Mouse (Mus musculus) macrophage (primary cell): ENCODE data around the gene Ak1. TPM values are rescaled to one million over a fixed set of nuclear protein-coding genes. Genes with fewer than 3 reads are reported as not detected.

ENCODE experiments used
- H3K27ac ChIP-seq: fragments of 350-480 bp; formaldehyde crosslinking; 2 replicates; pipeline ENCODE4 v1.9.0; 2021
- H3K36me3 ChIP-seq: fragments of 350-480 bp; formaldehyde crosslinking; 2 replicates; pipeline ENCODE4 v1.9.0; 2021; ENCODE audit errors: inconsistent target
- H3K4me3 ChIP-seq: fragments of 350-480 bp; formaldehyde crosslinking; 2 replicates; pipeline ENCODE4 v1.9.0; 2021; ENCODE audit errors: inconsistent target
- H3K79me2 ChIP-seq: fragments of 350-480 bp; formaldehyde crosslinking; 2 replicates; pipeline ENCODE4 v1.9.0; 2021; ENCODE audit errors: inconsistent target
- WGBS: methylation state at CpG from one replicate; pipeline ENCODE4 v1.1.7; 2026; ENCODE audit warnings: inconsistent platforms; ENCODE audit not compliant: missing documents; 5-methylcytosine and 5-hydroxymethylcytosine counted together
- polyA plus RNA-seq: library from polyadenylated mRNA; stranded (reverse); fragments of 250-400 nt; gene quantifications from 3 replicates; pipeline ENCODE4 v1.2.4, GENCODE M21; 2018; ENCODE audit warnings: inconsistent platforms

The Ak1 gene
- polyA plus RNA-seq, 1 experiment from 2014 or later: 3.0 TPM

DNA sequence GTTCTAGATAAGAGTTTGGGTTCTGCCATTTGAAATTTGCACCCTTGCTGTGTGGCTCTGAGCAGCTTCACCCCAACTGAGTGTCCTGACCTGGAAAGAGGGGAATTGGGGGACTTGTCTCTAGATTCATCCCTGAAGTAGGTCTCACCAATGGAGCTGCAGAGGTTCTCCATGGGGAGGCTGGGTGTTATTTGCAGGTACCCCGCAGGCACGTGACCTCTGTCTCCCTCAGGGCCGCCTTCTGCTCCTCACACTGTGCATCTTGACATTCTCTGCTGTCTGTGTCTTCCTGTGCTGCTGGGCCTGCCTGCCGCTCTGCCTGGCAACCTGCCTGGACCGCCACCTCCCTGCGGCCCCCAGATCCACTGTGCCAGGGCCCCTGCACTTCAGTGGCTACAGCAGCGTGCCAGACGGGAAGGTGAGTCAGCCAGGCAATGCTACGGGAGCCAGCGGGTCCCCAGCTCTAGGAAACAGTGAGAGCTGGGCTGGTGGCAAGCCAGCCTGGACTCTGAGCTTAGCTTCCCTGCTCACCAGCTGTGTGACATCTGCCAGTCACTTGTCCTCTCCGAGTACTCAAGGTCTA lies 32.3 kb upstream of the Ak1 start:
- Histone ChIP-seq H3K4me3 (no peak overlapping the region), H3K36me3 (peaks cover 21% of the 10 kb centered on the region), H3K79me2 (peaks cover 25% of the 10 kb centered on the region), H3K27ac (peak overlapping the region; percentile 71)
- WGBS: 65% methylated on average over 11 of the region's 11 CpGs

DNA sequence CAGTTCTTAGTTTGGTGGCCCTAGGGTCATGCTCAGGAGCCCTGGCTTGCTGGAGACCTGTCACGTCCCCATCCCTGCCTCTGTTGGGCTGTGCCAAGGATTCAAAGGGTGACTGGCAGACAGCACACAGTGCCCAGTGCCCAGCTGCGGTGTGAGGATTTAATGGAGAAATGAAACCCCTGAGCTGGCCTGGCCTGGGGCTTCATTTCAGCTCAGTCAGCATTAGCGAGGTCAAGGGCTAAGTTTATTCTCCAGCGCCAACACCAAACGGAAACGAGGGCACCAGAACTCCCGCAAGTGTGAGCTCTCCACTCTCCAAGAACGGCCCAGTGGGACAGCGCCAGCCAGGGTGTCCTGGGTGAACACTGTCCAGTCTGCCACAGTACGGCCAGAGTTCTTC lies 31.3 kb upstream of the Ak1 start:
- Histone ChIP-seq H3K36me3 (peaks cover 30% of the 10 kb centered on the region), H3K79me2 (peaks cover 25% of the 10 kb centered on the region), H3K4me3 (no peak overlapping the region), H3K27ac (peak overlapping the region; percentile 71)
- WGBS: 56% methylated on average over 10 of the region's 10 CpGs

DNA sequence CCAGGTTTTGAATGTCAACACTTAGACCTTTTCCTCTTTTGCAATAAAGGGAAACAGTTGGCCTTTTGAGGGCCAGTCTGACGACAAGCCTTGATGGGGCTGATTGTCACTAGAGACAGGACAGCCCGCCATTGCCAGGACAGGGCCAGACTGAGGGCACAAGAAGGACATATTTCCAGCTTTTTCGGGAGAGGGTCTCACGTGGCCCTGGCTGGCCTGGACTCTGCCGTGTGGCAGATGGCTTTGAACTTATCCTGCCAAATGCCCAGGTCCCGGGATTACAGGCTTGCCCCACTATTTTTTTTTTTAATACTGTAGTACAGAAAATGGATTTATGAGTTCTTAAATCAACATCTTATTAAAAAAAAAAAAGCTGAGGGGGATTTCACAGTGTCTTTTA lies 30.3 kb upstream of the Ak1 start:
- H3K27ac ChIP-seq: no peak overlapping the region
- H3K36me3 ChIP-seq: peaks cover 40% of the 10 kb centered on the region
- H3K4me3 ChIP-seq: no peak overlapping the region
- WGBS: 84% methylated on average over 5 of the region's 6 CpGs
- peaks cover 25% of the 10 kb centered on the region for H3K79me2 ChIP-seq

DNA sequence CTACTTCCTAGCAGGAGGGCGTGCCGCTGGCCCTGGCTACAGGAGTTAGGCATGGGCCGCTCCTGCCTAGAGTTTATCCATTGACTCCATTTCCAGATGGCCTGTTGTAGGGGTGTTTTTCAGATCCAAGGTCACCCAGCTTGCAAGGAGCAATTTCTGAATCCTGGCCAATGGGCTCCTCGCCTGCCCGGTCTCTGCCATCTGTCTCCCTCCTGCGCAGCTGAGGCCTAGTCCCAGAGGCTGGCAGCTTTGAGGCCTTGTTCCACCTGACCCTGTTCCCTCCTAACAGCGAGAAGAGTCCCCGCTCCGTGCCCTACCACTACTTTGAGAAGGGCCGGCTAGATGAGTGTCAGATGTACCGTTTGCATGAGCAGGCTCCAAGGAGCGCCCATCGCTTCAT lies 24.8 kb upstream of the Ak1 start:
- peaks cover 63% of the 10 kb centered on the region for H3K36me3 ChIP-seq
- no peak overlapping the region for H3K27ac ChIP-seq
- no peak overlapping the region for H3K4me3 ChIP-seq
- WGBS: 98% methylated on average over 13 of the region's 13 CpGs
- H3K79me2 ChIP-seq: no peaks in the 10 kb centered on the region

DNA sequence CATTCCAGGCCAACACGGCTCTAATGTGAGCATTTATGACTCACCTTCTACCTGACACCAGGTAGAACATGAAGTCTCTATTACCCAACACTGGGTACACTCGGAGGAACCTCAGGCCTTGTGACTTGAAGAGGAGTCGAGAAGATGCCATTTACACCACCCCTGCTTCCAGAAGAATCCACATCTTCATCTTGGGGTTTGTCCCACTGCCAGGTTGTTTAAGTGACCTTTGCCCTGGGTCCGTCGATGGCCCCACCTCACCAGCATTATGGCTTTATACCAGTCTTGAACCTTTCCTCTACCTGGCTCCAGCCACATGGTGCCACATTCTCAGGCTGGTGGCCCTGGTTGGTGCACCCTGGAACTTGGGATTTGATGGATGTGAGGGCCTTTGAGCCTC lies 24.3 kb upstream of the Ak1 start:
- 96% methylated on average over 5 of the region's 5 CpGs for WGBS
- no peak overlapping the region for H3K4me3 ChIP-seq
- H3K27ac ChIP-seq: no peak overlapping the region
- H3K36me3 ChIP-seq: peaks cover 61% of the 10 kb centered on the region
- no peaks in the 10 kb centered on the region for H3K79me2 ChIP-seq

DNA sequence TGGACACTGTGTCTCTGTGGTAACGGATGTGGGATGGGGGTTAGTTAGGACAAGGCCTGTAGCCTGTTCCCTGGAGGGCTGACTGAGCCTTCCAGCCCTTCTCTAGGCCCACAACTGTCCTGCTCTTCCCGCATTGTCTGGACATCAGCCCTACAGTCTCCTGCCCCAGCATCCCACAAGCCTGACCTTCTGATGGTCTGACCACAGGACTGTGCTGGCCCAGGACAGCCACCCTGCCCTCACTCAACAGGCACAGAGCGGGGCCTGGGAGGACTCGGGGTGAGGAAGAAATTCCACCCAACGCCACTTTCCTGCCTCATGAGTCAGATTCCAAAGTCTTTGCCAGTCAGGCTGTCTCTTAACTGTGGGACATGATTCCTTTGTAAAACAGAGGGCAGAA lies 23.9 kb upstream of the Ak1 start:
- H3K36me3 ChIP-seq: peaks cover 56% of the 10 kb centered on the region
- no peaks in the 10 kb centered on the region for H3K79me2 ChIP-seq
- H3K4me3 ChIP-seq: no peak overlapping the region
- no peak overlapping the region for H3K27ac ChIP-seq
- 94% methylated on average over 5 of the region's 5 CpGs for WGBS

DNA sequence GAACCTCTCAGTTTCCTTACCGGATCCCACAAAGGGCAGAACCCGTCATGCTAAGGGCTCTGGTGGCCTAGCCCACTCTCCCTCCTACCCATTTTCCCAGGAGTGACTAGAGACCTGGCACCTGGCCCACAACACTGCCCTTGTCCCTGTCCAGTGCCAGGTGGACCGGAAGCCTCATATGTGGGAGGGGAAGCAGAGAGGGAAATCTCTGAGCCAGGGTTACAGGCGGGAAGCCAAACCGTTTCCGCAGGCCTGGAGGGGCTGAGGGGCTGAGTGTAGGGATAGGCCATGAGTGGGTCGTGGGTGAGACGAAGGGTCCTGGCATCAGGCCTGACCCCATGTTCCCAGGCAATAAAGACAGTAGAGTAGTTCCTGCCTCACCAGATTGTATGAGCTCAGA lies 23.1 kb upstream of the Ak1 start:
- Histone ChIP-seq H3K4me3 (no peak overlapping the region), H3K79me2 (no peaks in the 10 kb centered on the region), H3K36me3 (peaks cover 50% of the 10 kb centered on the region), H3K27ac (no peak overlapping the region)
- WGBS: 97% methylated on average over 8 of the region's 8 CpGs

DNA sequence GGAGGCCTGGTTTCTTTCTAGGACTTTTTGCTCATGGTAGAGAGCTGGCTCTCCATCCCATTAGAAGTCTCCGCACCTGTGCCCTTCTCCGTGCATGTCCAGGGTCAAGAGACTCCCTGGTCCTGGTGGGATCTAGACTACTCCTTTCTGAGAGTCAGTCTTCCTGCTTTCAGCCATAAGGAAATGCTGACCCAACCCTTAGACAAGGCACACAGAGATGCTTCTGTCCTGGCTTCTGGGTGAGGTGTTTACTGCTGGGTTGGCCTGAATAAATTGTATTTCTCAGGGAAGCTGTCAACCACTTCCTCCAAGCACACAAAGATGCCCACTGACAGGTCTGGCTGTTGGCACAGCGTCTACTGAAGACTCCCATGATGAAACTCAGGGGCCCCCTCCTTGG lies 22.1 kb upstream of the Ak1 start, which contains the start of gene St6galnac6:
Gene St6galnac6 (plus strand): TSS at position 301 of the 400 bp plus-strand sequence.
- WGBS: 89% methylated on average over 3 of the region's 3 CpGs
- peaks cover 41% of the 10 kb centered on the region for H3K36me3 ChIP-seq

DNA sequence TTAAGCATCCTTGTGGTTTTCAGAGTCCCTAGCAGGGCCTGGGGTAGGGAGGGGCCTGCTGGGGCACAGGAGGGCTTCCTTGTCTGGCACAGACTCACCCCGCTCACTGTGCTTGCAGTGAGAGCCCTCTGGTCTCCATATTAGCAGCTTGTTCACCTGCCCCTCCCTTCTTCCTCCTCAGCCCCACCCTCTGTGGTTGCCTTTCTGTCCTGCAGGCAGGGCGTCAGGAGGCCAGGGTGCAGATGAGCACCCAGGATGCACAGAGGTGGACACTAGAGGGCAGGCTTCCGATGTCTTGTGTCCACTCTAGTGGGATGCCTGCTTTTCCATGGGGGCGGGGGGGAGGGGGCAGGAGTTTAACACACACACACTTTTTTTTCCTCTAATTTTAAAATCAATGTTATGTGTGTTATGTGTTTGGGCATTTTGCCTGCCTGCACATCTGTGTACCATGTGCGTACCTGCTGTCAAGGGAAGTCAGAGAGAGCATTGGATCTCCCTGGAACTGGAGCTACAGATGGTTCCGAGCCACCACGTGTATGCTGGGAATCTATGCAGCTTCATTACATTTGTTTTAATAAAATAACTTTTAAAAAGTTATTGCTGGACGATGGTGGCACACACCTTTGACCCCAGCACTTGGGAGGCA lies 20.0 kb upstream of the Ak1 start:
- Histone ChIP-seq H3K36me3 (peaks cover 21% of the 10 kb centered on the region), H3K27ac (no peak overlapping the region), H3K4me3 (no peak overlapping the region), H3K79me2 (no peaks in the 10 kb centered on the region)
- WGBS: 60% methylated on average over 7 of the region's 8 CpGs

More for the DNA sequence above, 22.1 kb upstream of the Ak1 start, which contains the start of gene St6galnac6:
- Histone ChIP-seq H3K79me2 (no peaks in the 10 kb centered on the region), H3K27ac (no peak within 1 kb of the TSS), H3K4me3 (no peak within 1 kb of the TSS)

DNA sequence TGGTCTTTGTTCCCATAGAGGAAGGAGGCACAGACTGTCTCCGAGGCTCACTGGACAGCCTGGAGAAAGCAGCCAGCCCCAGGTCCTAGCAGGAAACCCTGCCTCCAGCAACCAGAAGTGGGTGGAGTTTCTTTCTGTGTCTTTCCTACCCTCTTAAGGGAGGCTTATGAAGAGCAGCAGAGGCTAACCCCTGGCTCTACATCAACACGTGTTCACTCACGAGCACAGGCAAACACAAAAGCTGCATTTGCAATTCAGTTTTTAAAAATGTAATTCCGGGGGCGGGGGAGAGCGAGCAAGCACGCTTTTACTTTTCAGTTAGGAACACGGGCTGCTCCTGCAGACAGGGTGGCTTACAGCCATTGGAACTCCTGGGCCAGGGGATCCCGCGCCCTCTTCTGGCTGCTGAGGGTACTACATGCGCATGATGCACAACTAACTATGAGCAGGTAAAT lies 18.9 kb upstream of the Ak1 start:
- Histone ChIP-seq H3K79me2 (no peaks in the 10 kb centered on the region), H3K4me3 (peak overlapping the region; percentile 12), H3K27ac (peak overlapping the region; percentile 0; the same call in 1 of the 2 replicates), H3K36me3 (peaks cover 10% of the 10 kb centered on the region; the same call in 1 of the 2 replicates)
- WGBS: under 1% methylated on average over 11 of the region's 11 CpGs

DNA sequence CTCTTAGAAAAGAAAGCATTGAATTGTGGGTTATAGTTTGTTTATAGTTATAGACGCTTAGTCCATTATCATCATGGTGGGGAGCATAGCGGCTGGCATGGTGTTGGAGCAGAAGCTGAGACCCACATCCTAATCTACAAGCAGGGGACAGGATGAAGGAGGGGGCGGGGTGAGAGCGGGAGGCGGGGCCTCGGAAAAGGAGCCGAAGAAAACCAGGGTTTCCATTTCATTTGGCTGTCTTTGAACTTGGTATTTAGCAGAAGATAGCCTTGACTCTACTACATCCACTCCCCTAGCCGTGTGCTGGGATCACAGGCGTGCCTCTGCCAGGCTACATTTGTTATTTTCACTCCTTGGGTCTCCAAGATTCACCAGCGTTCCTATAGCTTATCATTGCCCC lies 16.9 kb upstream of the Ak1 start:
- no peak overlapping the region for H3K4me3 ChIP-seq
- H3K79me2 ChIP-seq: peaks cover 7% of the 10 kb centered on the region; the same call in 1 of the 2 replicates
- WGBS: 71% methylated on average over 10 of the region's 10 CpGs
- no peaks in the 10 kb centered on the region for H3K36me3 ChIP-seq
- no peak overlapping the region for H3K27ac ChIP-seq

DNA sequence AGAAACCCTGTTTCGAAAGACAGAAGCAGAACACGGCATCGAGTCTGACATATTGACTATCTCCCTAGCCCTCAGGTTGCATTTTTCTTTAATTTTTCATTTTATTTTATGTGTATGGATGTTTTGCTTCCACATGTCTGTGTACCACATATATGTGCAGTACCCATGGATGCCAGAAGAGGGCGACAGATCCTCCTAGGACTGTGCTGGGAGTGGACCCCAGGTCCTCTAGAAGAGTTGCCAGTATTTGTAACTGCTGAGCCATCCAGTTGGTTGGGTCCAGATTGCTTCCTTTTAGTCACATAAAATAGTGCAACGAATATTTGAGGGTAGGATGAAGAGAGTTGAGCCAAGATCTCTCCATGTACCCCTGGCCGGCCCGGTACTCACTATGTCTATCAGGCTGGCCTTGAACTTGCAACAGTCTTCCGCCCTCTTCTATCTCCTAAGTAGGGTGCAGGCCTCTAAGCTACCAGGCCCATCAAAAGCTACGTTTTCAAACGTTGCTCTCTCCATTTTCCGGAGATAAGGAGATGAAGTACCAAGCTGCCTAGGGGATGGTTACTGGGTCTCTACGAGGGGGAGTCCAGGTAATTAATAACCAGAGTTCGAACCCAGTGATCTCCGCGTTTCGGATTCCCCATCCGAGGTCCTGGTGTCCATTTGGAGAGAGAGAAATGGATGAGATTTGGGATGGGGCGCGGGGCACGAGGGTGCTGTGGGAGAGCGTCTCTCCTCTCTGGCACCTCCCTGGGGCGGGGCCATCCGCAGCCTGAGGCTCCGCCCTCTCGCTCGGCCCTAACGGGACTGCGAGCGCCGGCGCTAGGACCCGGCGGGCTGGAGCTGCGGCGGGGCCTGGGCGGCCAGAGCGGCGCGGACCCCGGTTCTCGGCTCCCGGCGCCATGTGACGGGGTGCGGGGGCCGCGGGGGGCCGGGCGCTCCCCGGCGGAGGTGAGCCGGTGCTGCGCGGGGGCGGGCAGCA lies 15.1 kb upstream of the Ak1 start:
- Histone ChIP-seq H3K79me2 (peaks cover 18% of the 10 kb centered on the region; the same call in 1 of the 2 replicates), H3K36me3 (no peaks in the 10 kb centered on the region), H3K4me3 (peak overlapping the region; percentile 64), H3K27ac (no peak overlapping the region)
- 16% methylated on average over 55 of the region's 55 CpGs for WGBS

DNA sequence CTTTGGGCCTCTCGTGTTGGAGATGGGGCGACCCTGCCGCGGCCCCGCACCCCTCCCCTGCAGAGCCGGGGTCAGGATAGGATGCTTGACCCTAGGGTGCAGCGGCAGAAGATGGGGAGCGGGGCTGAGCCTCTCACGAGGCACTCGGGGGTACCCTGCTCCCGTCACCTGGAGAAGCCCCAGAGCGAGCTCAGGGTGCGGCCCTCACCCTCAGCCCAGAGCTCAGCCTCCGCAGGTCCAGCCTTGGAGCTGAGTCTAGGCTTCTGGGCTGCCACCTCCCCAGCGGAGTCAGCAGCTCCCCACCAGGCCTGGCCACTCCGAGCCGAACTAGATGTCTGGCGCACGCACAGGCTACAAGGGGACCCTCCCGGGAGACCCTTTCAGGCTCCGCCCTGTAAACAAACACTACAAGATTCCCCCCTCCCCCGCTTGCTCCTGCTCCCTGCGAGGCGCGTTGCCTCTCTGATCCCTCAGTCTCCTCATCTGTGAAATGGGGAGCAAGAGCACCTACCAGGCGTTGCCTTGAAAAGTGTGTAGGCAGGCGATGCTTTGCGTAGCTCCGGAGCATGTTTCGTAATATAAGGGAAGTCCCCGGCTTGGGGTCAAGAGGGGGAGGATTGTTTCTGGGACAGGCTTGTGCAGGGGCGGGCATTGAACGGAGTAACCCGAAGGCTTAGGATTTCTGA lies 14.2 kb upstream of the Ak1 start:
- Histone ChIP-seq H3K27ac (peak overlapping the region; percentile 88), H3K79me2 (peaks cover 18% of the 10 kb centered on the region; the same call in 1 of the 2 replicates), H3K36me3 (no peaks in the 10 kb centered on the region), H3K4me3 (peak overlapping the region; percentile 64)
- WGBS: 1% methylated on average over 34 of the region's 34 CpGs
